Mouse (Mus musculus) myocyte (in vitro differentiated cells): ENCODE data around the gene Snta1. TPM values are rescaled to one million over a fixed set of nuclear protein-coding genes. Genes with fewer than 3 reads are reported as not detected.
A peak's percentile ranks its signal among the peaks of the same experiment; 100 is the strongest.

ENCODE experiments used
- H3K27me3 ChIP-seq: one replicate; pipeline ENCODE4 v1.6.1; 2011; ENCODE audit not compliant: control insufficient read depth, insufficient read depth, insufficient read length
- H3K36me3 ChIP-seq: one replicate; pipeline ENCODE4 v1.6.1; 2011; ENCODE audit not compliant: control insufficient read depth, insufficient read depth
- H3K4me2 ChIP-seq: one replicate; pipeline ENCODE4 v1.6.1; 2011; ENCODE audit warnings: low read depth, control low read depth
- H3K4me3 ChIP-seq: one replicate; pipeline ENCODE4 v1.5.1; 2011; ENCODE audit warnings: mild to moderate bottlenecking, control low read depth, moderate library complexity
- H3K79me2 ChIP-seq: one replicate; pipeline ENCODE4 v1.6.1; 2011; ENCODE audit not compliant: control insufficient read depth, insufficient read depth
- H3ac ChIP-seq: one replicate; pipeline ENCODE4 v1.6.1; 2011; ENCODE audit not compliant: control insufficient read depth, insufficient read length
- CEBPB ChIP-seq: IDR thresholded peaks from 2 replicates; pipeline ENCODE4 v1.6.1; 2011; ENCODE audit warnings: mild to moderate bottlenecking, moderate library complexity; ENCODE audit not compliant: poor library complexity, insufficient read depth, severe bottlenecking
- E2F4 ChIP-seq: IDR thresholded peaks from one replicate; pipeline ENCODE4 v1.6.1; 2011; ENCODE audit warnings: mild to moderate bottlenecking, control low read depth, moderate library complexity; ENCODE audit not compliant: insufficient read depth
- MAX ChIP-seq: IDR thresholded peaks from one replicate; pipeline ENCODE4 v1.6.1; 2011; ENCODE audit warnings: low read depth, mild to moderate bottlenecking, control low read depth
- MYOD1 ChIP-seq, 3 experiments: IDR thresholded peaks; one replicate each; pipeline ENCODE4 v1.6.1; 2011; ENCODE audit warnings: control low read depth in 2 of 3, low read depth in 2 of 3, mild to moderate bottlenecking in 2 of 3, moderate library complexity in 1 of 3; ENCODE audit not compliant: insufficient read length in 2 of 3, control insufficient read depth in 1 of 3
- MYOG ChIP-seq, 3 experiments: IDR thresholded peaks; one replicate each; pipeline ENCODE4 v1.6.1; 2011; ENCODE audit warnings: control low read depth in 2 of 3, low read depth in 2 of 3, mild to moderate bottlenecking in 2 of 3; ENCODE audit not compliant: insufficient read length in 2 of 3, control insufficient read depth in 1 of 3, insufficient read depth in 1 of 3
- POLR2A ChIP-seq: IDR thresholded peaks from one replicate; pipeline ENCODE4 v1.6.1; 2011; ENCODE audit warnings: low read depth, mild to moderate bottlenecking, control low read depth, moderate library complexity; ENCODE audit not compliant: insufficient read length
- POLR2AphosphoS2 ChIP-seq: IDR thresholded peaks from one replicate; pipeline ENCODE4 v1.6.1; 2011; ENCODE audit warnings: low read depth, control low read depth; ENCODE audit not compliant: insufficient read length
- REST ChIP-seq: IDR thresholded peaks from one replicate; pipeline ENCODE4 v1.6.1; 2011; ENCODE audit warnings: mild to moderate bottlenecking, control low read depth, moderate library complexity; ENCODE audit not compliant: insufficient read depth, insufficient read length
- SRF ChIP-seq: IDR thresholded peaks from one replicate; pipeline ENCODE4 v1.6.1; 2011; ENCODE audit warnings: low read depth; ENCODE audit not compliant: control insufficient read depth, insufficient read length
- TCF12 ChIP-seq: IDR thresholded peaks from one replicate; pipeline ENCODE4 v1.6.1; 2011; ENCODE audit warnings: mild to moderate bottlenecking, control low read depth; ENCODE audit not compliant: poor library complexity, insufficient read depth, severe bottlenecking
- TCF3 ChIP-seq: IDR thresholded peaks from one replicate; pipeline ENCODE4 v1.6.1; 2011; ENCODE audit warnings: low read depth, control low read depth; ENCODE audit not compliant: insufficient read length
- USF1 ChIP-seq: IDR thresholded peaks from one replicate; pipeline ENCODE4 v1.6.1; 2011; ENCODE audit warnings: low read depth, mild to moderate bottlenecking, control low read depth, moderate library complexity
- polyA plus RNA-seq: library from polyadenylated mRNA; unstranded; fragments of >200 nt; fragmentation: generic; extraction: Trizol; gene quantifications from one replicate; pipeline ENCODE4 v1.2.1, GENCODE M21; 2012; ENCODE audit warnings: missing spikeins

Snta1 gene
- polyA plus RNA-seq, 1 experiment, result 61.7 TPM

- no peaks in the 10 kb centered on the region for H3K36me3 ChIP-seq
- H3K4me2 ChIP-seq, result no peak overlapping the region
- peaks cover 4% of the 10 kb centered on the region for H3K79me2 ChIP-seq
- H3ac ChIP-seq, result no peak overlapping the region
- no peak for TF ChIP-seq POLR2A
- TF ChIP-seq MAX, result no peak
- TF ChIP-seq CEBPB, result no peak
- no peak for TF ChIP-seq MYOG (IDR thresholded peaks at IDR 0.05; ENCODE audit: control insufficient read depth in 1 of 3, insufficient read depth in 1 of 3, insufficient read length in 2 of 3, low read depth in 2 of 3)
- TF ChIP-seq MYOD1 (IDR thresholded peaks at IDR 0.05; ENCODE audit: control insufficient read depth in 1 of 3, insufficient read length in 2 of 3, low read depth in 2 of 3), result no peak
- TF ChIP-seq POLR2AphosphoS2, result no peak
- no peak for TF ChIP-seq TCF12
- H3K4me3 ChIP-seq, result no peak overlapping the region
- H3K27me3 ChIP-seq, result no peaks in the 10 kb centered on the region
Observed at GRCm38 (mm10) chr2:154412018-154412666, 4.2 kb upstream of the Snta1 start.

DNA sequence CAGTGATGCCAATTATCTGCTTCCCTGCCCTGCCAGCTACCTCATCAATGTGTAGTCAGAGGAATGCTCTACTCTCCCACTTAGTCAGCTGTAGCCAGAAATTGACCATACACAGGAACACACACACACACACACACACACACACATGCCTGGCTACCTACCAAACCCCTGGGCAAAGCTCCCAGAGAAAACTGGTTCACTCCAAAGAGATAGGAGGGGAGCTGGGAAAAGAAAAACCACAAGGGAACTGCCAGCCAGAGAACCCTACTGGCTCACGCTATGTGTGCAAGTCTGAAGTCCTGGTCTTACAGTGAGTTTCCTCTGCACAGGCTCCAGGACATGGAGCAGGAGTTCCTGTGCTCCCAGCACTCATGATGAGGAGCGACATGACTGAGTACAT, 2.5 kb upstream of the Snta1 start:
- Histone ChIP-seq H3K27me3 (no peaks in the 10 kb centered on the region), H3K4me2 (peak overlapping the region; percentile 21), H3ac (no peak overlapping the region), H3K79me2 (peaks cover 10% of the 10 kb centered on the region), H3K36me3 (no peaks in the 10 kb centered on the region), H3K4me3 (no peak overlapping the region)
- no peak for TF ChIP-seq MYOG (IDR thresholded peaks at IDR 0.05; ENCODE audit: control insufficient read depth in 1 of 3, insufficient read depth in 1 of 3, insufficient read length in 2 of 3, low read depth in 2 of 3)
- peak in 1 of 3 experiments; percentile 18 for TF ChIP-seq MYOD1 (IDR thresholded peaks at IDR 0.05; ENCODE audit: control insufficient read depth in 1 of 3, insufficient read length in 2 of 3, low read depth in 2 of 3)

- H3ac ChIP-seq, result peak overlapping the region; percentile 63
- TF ChIP-seq MAX (no peak), TCF3 (no peak), E2F4 (no peak), MYOD1 (IDR thresholded peaks at IDR 0.05; ENCODE audit: control insufficient read depth in 1 of 3, insufficient read length in 2 of 3, low read depth in 2 of 3) (no peak), POLR2A (no peak), SRF (no peak), USF1 (no peak), TCF12 (no peak), REST (no peak), MYOG (IDR thresholded peaks at IDR 0.05; ENCODE audit: control insufficient read depth in 1 of 3, insufficient read depth in 1 of 3, insufficient read length in 2 of 3, low read depth in 2 of 3) (no peak), CEBPB (no peak), POLR2AphosphoS2 (no peak)
Observed at GRCm38 (mm10) chr2:154407063-154407642, 746 bp downstream of the Snta1 start.

GRCm38 (mm10) chr2:154405447-154405994, 2.4 kb downstream of the Snta1 start:
- no peak for TF ChIP-seq E2F4
- TF ChIP-seq REST, result no peak
- TF ChIP-seq CEBPB, result no peak
- TF ChIP-seq TCF12, result no peak
- TF ChIP-seq MYOG (IDR thresholded peaks at IDR 0.05; ENCODE audit: control insufficient read depth in 1 of 3, insufficient read depth in 1 of 3, insufficient read length in 2 of 3, low read depth in 2 of 3), result peak in 2 of 3 experiments; percentile 15 to 63
- TF ChIP-seq TCF3, result no peak
- TF ChIP-seq SRF, result no peak
- TF ChIP-seq MAX, result no peak
- peak in 1 of 3 experiments; percentile 45 for TF ChIP-seq MYOD1 (IDR thresholded peaks at IDR 0.05; ENCODE audit: control insufficient read depth in 1 of 3, insufficient read length in 2 of 3, low read depth in 2 of 3)
- no peak for TF ChIP-seq POLR2A
- no peak for TF ChIP-seq USF1
- no peak for TF ChIP-seq POLR2AphosphoS2
- Histone ChIP-seq H3K27me3 (no peaks in the 10 kb centered on the region), H3K4me3 (no peak overlapping the region), H3K4me2 (peak overlapping the region; percentile 75), H3ac (no peak overlapping the region), H3K79me2 (peaks cover 15% of the 10 kb centered on the region), H3K36me3 (no peaks in the 10 kb centered on the region)

More at GRCm38 (mm10) chr2:154407063-154407642, 746 bp downstream of the Snta1 start:
- Histone ChIP-seq H3K4me3 (peak overlapping the region; percentile 57), H3K79me2 (peaks cover 15% of the 10 kb centered on the region), H3K27me3 (no peaks in the 10 kb centered on the region), H3K4me2 (peak overlapping the region; percentile 75), H3K36me3 (no peaks in the 10 kb centered on the region)
